Mouse (Mus musculus) embryonic facial prominence, embryonic 12.5 days (tissue): ENCODE measurements around the gene Igfbp3. TPM values are rescaled to one million over a fixed set of nuclear protein-coding genes. Genes with fewer than 3 reads are reported as not detected.
A peak's percentile ranks its signal among the peaks of the same experiment; 100 is the strongest.

Source experiments
- ATAC-seq: fragments of 200-750 bp; cut with Nextera tagmentation; 2 replicates; pipeline ENCODE4 v1.8.0; 2017; ENCODE audit not compliant: insufficient number of reproducible peaks, insufficient read depth, low FRiP score, low TSS enrichment
- H3K27ac ChIP-seq: fragments of 300-500 bp; sonication (generic); 2 replicates; pipeline ENCODE4 v1.5.1; 2016; ENCODE audit warnings: mild to moderate bottlenecking
- H3K27me3 ChIP-seq: fragments of 300-500 bp; sonication (generic); 2 replicates; pipeline ENCODE4 v1.6.1; 2016; ENCODE audit warnings: mild to moderate bottlenecking, moderate library complexity
- H3K36me3 ChIP-seq: fragments of 300-500 bp; sonication (generic); 2 replicates; pipeline ENCODE4 v1.6.1; 2016; ENCODE audit warnings: mild to moderate bottlenecking
- H3K4me1 ChIP-seq: fragments of 300-500 bp; sonication (generic); 2 replicates; pipeline ENCODE4 v1.6.1; 2016
- H3K4me2 ChIP-seq: fragments of 300-500 bp; sonication (generic); replicated peaks from 2 replicates; pipeline ENCODE4 v1.6.1; 2016; ENCODE audit warnings: mild to moderate bottlenecking, moderate library complexity
- H3K4me3 ChIP-seq: fragments of 300-500 bp; sonication (generic); 2 replicates; pipeline ENCODE4 v1.5.1; 2016; ENCODE audit warnings: mild to moderate bottlenecking
- H3K9ac ChIP-seq: fragments of 300-500 bp; sonication (generic); 2 replicates; pipeline ENCODE4 v1.6.1; 2016; ENCODE audit warnings: mild to moderate bottlenecking, moderate library complexity
- H3K9me3 ChIP-seq: fragments of 300-500 bp; sonication (generic); 2 replicates; pipeline ENCODE4 v1.6.1; 2016; ENCODE audit warnings: mild to moderate bottlenecking, moderate library complexity
- WGBS: fragments of 180-500 bp; shearing (Covaris S2); methylation state at CpG from one replicate; pipeline ENCODE4 v1.1.7; 2016; 5-methylcytosine and 5-hydroxymethylcytosine counted together
- polyA plus RNA-seq: library from polyadenylated mRNA; unstranded; fragments of >200 nt; fragmentation: Nextera tagmentation; extraction: Ambion mirVana; gene quantifications from 2 replicates; pipeline ENCODE4 v1.2.1, GENCODE M21; 2016

Igfbp3 gene
- 113 and 114 TPM in 2 replicates for polyA plus RNA-seq

- Histone ChIP-seq H3K4me2 (peak within 1 kb of the TSS; percentile 90), H3K4me1 (peaks cover 21% of the 10 kb centered on the region), H3K27ac (peak within 1 kb of the TSS; percentile 63; the same call in 1 of the 2 replicates), H3K4me3 (peak within 1 kb of the TSS; percentile 65), H3K36me3 (peaks cover 10% of the 10 kb centered on the region; the same call in 1 of the 2 replicates), H3K9ac (peak within 1 kb of the TSS; percentile 55), H3K9me3 (no peaks in the 10 kb centered on the region), H3K27me3 (peaks cover 24% of the 10 kb centered on the region)
- WGBS, result 1% methylated on average over 104 of the region's 104 CpGs
- peak; percentile 79 for ATAC-seq
Observed at GRCm38 (mm10) chr11:7213501-7214341, at the start of gene Igfbp3. Igfbp3 (minus strand) TSS chr11:7213923.

- no peaks in the 10 kb centered on the region for H3K4me1 ChIP-seq
- H3K9ac ChIP-seq, result no peak overlapping the region
- H3K4me2 ChIP-seq, result no peak overlapping the region
- WGBS, result 95% methylated on average over 5 of the region's 5 CpGs
- no peak overlapping the region for H3K4me3 ChIP-seq
- no peaks in the 10 kb centered on the region for H3K36me3 ChIP-seq
- ATAC-seq, result no peak
- H3K9me3 ChIP-seq, result no peaks in the 10 kb centered on the region
- no peak overlapping the region for H3K27ac ChIP-seq
- no peaks in the 10 kb centered on the region for H3K27me3 ChIP-seq
Observed at GRCm38 (mm10) chr11:7250870-7251269, 37.1 kb upstream of the Igfbp3 start.

GRCm38 (mm10) chr11:7250415-7250814, 36.7 kb upstream of the Igfbp3 start:
- Histone ChIP-seq H3K4me3 (no peak overlapping the region), H3K9ac (no peak overlapping the region), H3K4me1 (no peaks in the 10 kb centered on the region), H3K27ac (no peak overlapping the region), H3K9me3 (no peaks in the 10 kb centered on the region), H3K36me3 (no peaks in the 10 kb centered on the region), H3K4me2 (no peak overlapping the region), H3K27me3 (no peaks in the 10 kb centered on the region)
- WGBS, result 91% methylated on average over 2 of the region's 2 CpGs
- no peak for ATAC-seq

- no peak overlapping the region for H3K27ac ChIP-seq
- no peak overlapping the region for H3K9ac ChIP-seq
- no peaks in the 10 kb centered on the region for H3K27me3 ChIP-seq
- no peaks in the 10 kb centered on the region for H3K4me1 ChIP-seq
- H3K36me3 ChIP-seq, result no peaks in the 10 kb centered on the region
- WGBS, result 74% methylated on average over 1 of the region's 1 CpGs
- no peak for ATAC-seq
- no peak overlapping the region for H3K4me3 ChIP-seq
- H3K9me3 ChIP-seq, result no peaks in the 10 kb centered on the region
- H3K4me2 ChIP-seq, result no peak overlapping the region
Observed at GRCm38 (mm10) chr11:7244782-7245181, 31.1 kb upstream of the Igfbp3 start.

GRCm38 (mm10) chr11:7239041-7239740, 25.5 kb upstream of the Igfbp3 start:
- H3K4me3 ChIP-seq, result no peak overlapping the region
- 81% methylated on average over 4 of the region's 4 CpGs for whole genome bisulfite sequencing
- 0 out of 2 replicates have a peak, but pooled peaks have one; percentile 35 for ATAC-seq
- H3K4me1 ChIP-seq, result no peaks in the 10 kb centered on the region
- H3K9me3 ChIP-seq, result no peaks in the 10 kb centered on the region
- no peak overlapping the region for H3K4me2 ChIP-seq
- H3K36me3 ChIP-seq, result no peaks in the 10 kb centered on the region
- H3K9ac ChIP-seq, result no peak overlapping the region
- H3K27me3 ChIP-seq, result no peaks in the 10 kb centered on the region
- H3K27ac ChIP-seq, result no peak overlapping the region

- no peaks in the 10 kb centered on the region for H3K4me1 ChIP-seq
- 95% methylated on average over 6 of the region's 6 CpGs for WGBS
- H3K4me3 ChIP-seq, result no peak overlapping the region
- H3K27ac ChIP-seq, result no peak overlapping the region
- H3K9ac ChIP-seq, result no peak overlapping the region
- H3K36me3 ChIP-seq, result no peaks in the 10 kb centered on the region
- ATAC-seq, result no peak
- no peaks in the 10 kb centered on the region for H3K27me3 ChIP-seq
- no peak overlapping the region for H3K4me2 ChIP-seq
- no peaks in the 10 kb centered on the region for H3K9me3 ChIP-seq
Observed at GRCm38 (mm10) chr11:7238546-7238945, 24.8 kb upstream of the Igfbp3 start.

GRCm38 (mm10) chr11:7237712-7238111, 24.0 kb upstream of the Igfbp3 start:
- Histone ChIP-seq H3K9me3 (no peaks in the 10 kb centered on the region), H3K27me3 (no peaks in the 10 kb centered on the region), H3K4me2 (no peak overlapping the region), H3K9ac (no peak overlapping the region), H3K4me1 (no peaks in the 10 kb centered on the region), H3K4me3 (no peak overlapping the region), H3K27ac (no peak overlapping the region), H3K36me3 (no peaks in the 10 kb centered on the region)
- 71% methylated on average over 6 of the region's 6 CpGs for WGBS
- ATAC-seq, result no peak

- no peak for ATAC-seq
- WGBS, result 82% methylated on average over 2 of the region's 2 CpGs
- no peaks in the 10 kb centered on the region for H3K27me3 ChIP-seq
- no peak overlapping the region for H3K4me3 ChIP-seq
- H3K36me3 ChIP-seq, result no peaks in the 10 kb centered on the region
- no peaks in the 10 kb centered on the region for H3K9me3 ChIP-seq
- H3K4me1 ChIP-seq, result no peaks in the 10 kb centered on the region
- no peak overlapping the region for H3K9ac ChIP-seq
- H3K4me2 ChIP-seq, result no peak overlapping the region
- no peak overlapping the region for H3K27ac ChIP-seq
Observed at GRCm38 (mm10) chr11:7236751-7237150, 23.0 kb upstream of the Igfbp3 start.

GRCm38 (mm10) chr11:7234981-7235609, 21.4 kb upstream of the Igfbp3 start:
- ATAC-seq, result no peak
- no peaks in the 10 kb centered on the region for H3K36me3 ChIP-seq
- H3K27me3 ChIP-seq, result no peaks in the 10 kb centered on the region
- H3K4me1 ChIP-seq, result no peaks in the 10 kb centered on the region
- no peak overlapping the region for H3K4me2 ChIP-seq
- no peaks in the 10 kb centered on the region for H3K9me3 ChIP-seq
- H3K27ac ChIP-seq, result no peak overlapping the region
- whole genome bisulfite sequencing, result 33% methylated on average over 3 of the region's 3 CpGs
- no peak overlapping the region for H3K4me3 ChIP-seq
- no peak overlapping the region for H3K9ac ChIP-seq

- no peaks in the 10 kb centered on the region for H3K27me3 ChIP-seq
- H3K9me3 ChIP-seq, result no peaks in the 10 kb centered on the region
- H3K9ac ChIP-seq, result no peak overlapping the region
- ATAC-seq, result no peak
- no peaks in the 10 kb centered on the region for H3K4me1 ChIP-seq
- 73% methylated on average over 1 of the region's 1 CpGs for WGBS
- no peak overlapping the region for H3K27ac ChIP-seq
- H3K4me2 ChIP-seq, result no peak overlapping the region
- no peaks in the 10 kb centered on the region for H3K36me3 ChIP-seq
- no peak overlapping the region for H3K4me3 ChIP-seq
Observed at GRCm38 (mm10) chr11:7234436-7234835, 20.7 kb upstream of the Igfbp3 start.

GRCm38 (mm10) chr11:7233333-7233732, 19.6 kb upstream of the Igfbp3 start:
- WGBS, result 88% methylated on average over 2 of the region's 2 CpGs
- no peak overlapping the region for H3K27ac ChIP-seq
- no peaks in the 10 kb centered on the region for H3K27me3 ChIP-seq
- no peaks in the 10 kb centered on the region for H3K4me1 ChIP-seq
- H3K4me2 ChIP-seq, result no peak overlapping the region
- no peak for ATAC-seq
- H3K9ac ChIP-seq, result no peak overlapping the region
- H3K4me3 ChIP-seq, result no peak overlapping the region
- no peaks in the 10 kb centered on the region for H3K9me3 ChIP-seq
- no peaks in the 10 kb centered on the region for H3K36me3 ChIP-seq
